Mouse (Mus musculus) MEL (cell line): ENCODE results near the gene Jarid2. TPM values are rescaled to one million over a fixed set of nuclear protein-coding genes. Genes with fewer than 3 reads are reported as not detected.

Source experiments
- DNase-seq: peaks from one replicate; pipeline ENCODE4 v3.0.0; 2011; ENCODE audit warnings: low read depth, low spot score
- H3K27ac ChIP-seq: 2 replicates; pipeline ENCODE4 v1.5.1; 2012; ENCODE audit warnings: low read depth, mild to moderate bottlenecking, control low read depth, low read length, moderate library complexity; ENCODE audit not compliant: control insufficient read depth
- H3K27me3 ChIP-seq, 2 experiments: fragments of 150-350 bp in 1 of 2; sonication (generic) in 1 of 2; 2 replicates each; pipeline ENCODE4 v1.6.1; 2012; ENCODE audit warnings: low read length in 2 of 2, mild to moderate bottlenecking in 2 of 2, improper control_type of control experiment in 1 of 2, moderate library complexity in 1 of 2; ENCODE audit not compliant: insufficient read depth in 2 of 2, control insufficient read depth in 1 of 2
- H3K36me3 ChIP-seq, 2 experiments: 2 replicates each; pipeline ENCODE4 v1.6.1; 2012 to 2014; ENCODE audit warnings: low read length in 2 of 2, improper control_type of control experiment in 1 of 2, inconsistent platforms in 1 of 2, mild to moderate bottlenecking in 1 of 2; ENCODE audit not compliant: insufficient read depth in 2 of 2, control insufficient read depth in 1 of 2
- H3K4me1 ChIP-seq, 2 experiments: fragments of 150-350 bp in 1 of 2; sonication (generic) in 1 of 2; 2 replicates each; pipeline ENCODE4 v1.6.1; 2012; ENCODE audit warnings: low read length in 2 of 2, improper control_type of control experiment in 1 of 2, mild to moderate bottlenecking in 1 of 2; ENCODE audit not compliant: insufficient read depth in 2 of 2, control insufficient read depth in 1 of 2
- H3K4me3 ChIP-seq, 2 experiments: fragments of 150-350 bp in 1 of 2; sonication (generic) in 1 of 2; 2 replicates each; pipeline ENCODE4 v1.5.1; 2012; ENCODE audit warnings: low read depth in 2 of 2, low read length in 2 of 2, mild to moderate bottlenecking in 2 of 2, moderate library complexity in 2 of 2, control low read depth in 1 of 2, improper control_type of control experiment in 1 of 2; ENCODE audit not compliant: control insufficient read depth in 1 of 2, insufficient read depth in 1 of 2
- H3K79me2 ChIP-seq: 2 replicates; pipeline ENCODE4 v1.6.1; 2012; ENCODE audit warnings: mild to moderate bottlenecking, low read length, moderate library complexity; ENCODE audit not compliant: control insufficient read depth, poor library complexity, insufficient read depth
- H3K9ac ChIP-seq: 2 replicates; pipeline ENCODE4 v1.6.1; 2012; ENCODE audit warnings: low read depth, mild to moderate bottlenecking, control low read depth, low read length, moderate library complexity; ENCODE audit not compliant: control insufficient read depth, poor library complexity, severe bottlenecking
- H3K9me3 ChIP-seq: fragments of 150-350 bp; sonication (generic); replicated peaks from 2 replicates; pipeline ENCODE4 v1.6.1; 2012; ENCODE audit warnings: mild to moderate bottlenecking, low read length, improper control_type of control experiment, moderate library complexity; ENCODE audit not compliant: insufficient read depth
- BHLHE40 ChIP-seq: IDR thresholded peaks from 2 replicates; pipeline ENCODE4 v1.6.1; 2012; ENCODE audit warnings: low read depth, mild to moderate bottlenecking, inconsistent platforms, low read length, improper control_type of control experiment, borderline replicate concordance
- CHD2 ChIP-seq: IDR thresholded peaks from 2 replicates; pipeline ENCODE4 v1.6.1; 2011; ENCODE audit warnings: low read length, improper control_type of control experiment
- E2F4 ChIP-seq: IDR thresholded peaks from 2 replicates; pipeline ENCODE4 v1.6.1; 2011; ENCODE audit warnings: low read depth, low read length, improper control_type of control experiment, borderline replicate concordance
- ELF1 ChIP-seq: IDR thresholded peaks from 2 replicates; pipeline ENCODE4 v1.6.1; 2014; ENCODE audit warnings: low read depth, mild to moderate bottlenecking, inconsistent platforms, low read length, improper control_type of control experiment, moderate library complexity
- EP300 ChIP-seq, 2 experiments: IDR thresholded peaks; 2 replicates each; pipeline ENCODE4 v1.6.1; 2011; ENCODE audit warnings: improper control_type of control experiment in 2 of 2, low read length in 2 of 2, low read depth in 1 of 2, mild to moderate bottlenecking in 1 of 2
- ETS1 ChIP-seq: IDR thresholded peaks from 2 replicates; pipeline ENCODE4 v1.6.1; 2012; ENCODE audit warnings: low read depth, mild to moderate bottlenecking, inconsistent platforms, low read length, improper control_type of control experiment, moderate library complexity
- GABPA ChIP-seq: IDR thresholded peaks from 2 replicates; pipeline ENCODE4 v1.6.1; 2012; ENCODE audit warnings: low read depth, mild to moderate bottlenecking, inconsistent platforms, low read length, improper control_type of control experiment, moderate library complexity
- GATA1 ChIP-seq: IDR thresholded peaks from 2 replicates; pipeline ENCODE4 v1.6.1; 2011; ENCODE audit warnings: low read depth, low read length, improper control_type of control experiment
- HCFC1 ChIP-seq: IDR thresholded peaks from 2 replicates; pipeline ENCODE4 v1.6.1; 2012; ENCODE audit warnings: low read depth, mild to moderate bottlenecking, inconsistent platforms, low read length, improper control_type of control experiment, moderate library complexity
- JUND ChIP-seq: IDR thresholded peaks from 2 replicates; pipeline ENCODE4 v1.6.1; 2011; ENCODE audit warnings: low read depth, mild to moderate bottlenecking, improper control_type of control experiment, low read length
- KAT2A ChIP-seq: conservative IDR thresholded peaks from 2 replicates; pipeline ENCODE4 v1.6.1; 2012; ENCODE audit warnings: low read depth, low read length, improper control_type of control experiment, inconsistent platforms
- MAFK ChIP-seq: IDR thresholded peaks from 2 replicates; pipeline ENCODE4 v1.6.1; 2011; ENCODE audit warnings: low read depth, mild to moderate bottlenecking, low read length, improper control_type of control experiment, borderline replicate concordance
- MAX ChIP-seq: IDR thresholded peaks from 2 replicates; pipeline ENCODE4 v1.6.1; 2011; ENCODE audit warnings: low read length, improper control_type of control experiment
- MAZ ChIP-seq: IDR thresholded peaks from 2 replicates; pipeline ENCODE4 v1.6.1; 2012; ENCODE audit warnings: low read depth, mild to moderate bottlenecking, inconsistent platforms, low read length, improper control_type of control experiment
- MEF2A ChIP-seq: IDR thresholded peaks from 2 replicates; pipeline ENCODE4 v1.6.1; 2014; ENCODE audit warnings: low read depth, mild to moderate bottlenecking, inconsistent platforms, low read length, improper control_type of control experiment; ENCODE audit not compliant: poor library complexity, insufficient replicate concordance, severe bottlenecking; ENCODE audit errors: extremely low read depth
- MXI1 ChIP-seq: IDR thresholded peaks from 2 replicates; pipeline ENCODE4 v1.6.1; 2011; ENCODE audit warnings: mild to moderate bottlenecking, low read depth, low read length, improper control_type of control experiment
- MYB ChIP-seq: IDR thresholded peaks from 2 replicates; pipeline ENCODE4 v1.6.1; 2011; ENCODE audit warnings: mild to moderate bottlenecking, low read depth, low read length, improper control_type of control experiment
- MYC ChIP-seq: IDR thresholded peaks from 2 replicates; pipeline ENCODE4 v1.6.1; 2011; ENCODE audit warnings: low read depth, mild to moderate bottlenecking, low read length, improper control_type of control experiment, moderate library complexity
- NELFE ChIP-seq: IDR thresholded peaks from 2 replicates; pipeline ENCODE4 v1.6.1; 2011; ENCODE audit warnings: low read depth, low read length, improper control_type of control experiment
- NRF1 ChIP-seq: IDR thresholded peaks from 2 replicates; pipeline ENCODE4 v1.6.1; 2014; ENCODE audit warnings: low read depth, mild to moderate bottlenecking, inconsistent platforms, low read length, improper control_type of control experiment, moderate library complexity; ENCODE audit not compliant: poor library complexity, insufficient read depth, severe bottlenecking
- POLR2A ChIP-seq, 2 experiments: IDR thresholded peaks; 2 replicates each; pipeline ENCODE4 v1.6.1; 2011 to 2012; ENCODE audit warnings: low read length in 2 of 2, mild to moderate bottlenecking in 2 of 2, control low read depth in 1 of 2, improper control_type of control experiment in 1 of 2, low read depth in 1 of 2, moderate library complexity in 1 of 2; ENCODE audit not compliant: control insufficient read depth in 1 of 2, insufficient read depth in 1 of 2, poor library complexity in 1 of 2
- POLR2AphosphoS2 ChIP-seq: IDR thresholded peaks from 2 replicates; pipeline ENCODE4 v1.6.1; 2011; ENCODE audit warnings: low read length, improper control_type of control experiment
- POLR2AphosphoS5 ChIP-seq: IDR thresholded peaks from 2 replicates; pipeline ENCODE4 v1.6.1; 2012; ENCODE audit warnings: low read depth, borderline replicate concordance, mild to moderate bottlenecking, inconsistent platforms, low read length, moderate library complexity, mixed read lengths
- RAD21 ChIP-seq: IDR thresholded peaks from 2 replicates; pipeline ENCODE4 v1.6.1; 2011; ENCODE audit warnings: mild to moderate bottlenecking, low read depth, low read length, improper control_type of control experiment
- RCOR1 ChIP-seq: IDR thresholded peaks from 2 replicates; pipeline ENCODE4 v1.6.1; 2012; ENCODE audit warnings: low read depth, mild to moderate bottlenecking, inconsistent platforms, low read length, improper control_type of control experiment
- SIN3A ChIP-seq: IDR thresholded peaks from 2 replicates; pipeline ENCODE4 v1.6.1; 2012; ENCODE audit warnings: low read length, improper control_type of control experiment, inconsistent platforms
- SMC3 ChIP-seq: IDR thresholded peaks from 2 replicates; pipeline ENCODE4 v1.6.1; 2011; ENCODE audit warnings: low read depth, low read length, improper control_type of control experiment
- TAL1 ChIP-seq: IDR thresholded peaks from 2 replicates; pipeline ENCODE4 v1.6.1; 2012; ENCODE audit warnings: mild to moderate bottlenecking, inconsistent platforms, low read length, moderate library complexity, mixed read lengths
- TBP ChIP-seq: IDR thresholded peaks from 2 replicates; pipeline ENCODE4 v1.8.0; 2011; ENCODE audit warnings: low read depth, low read length, improper control_type of control experiment
- TCF12 ChIP-seq: IDR thresholded peaks from 2 replicates; pipeline ENCODE4 v1.6.1; 2014; ENCODE audit warnings: low read depth, mild to moderate bottlenecking, inconsistent platforms, low read length, improper control_type of control experiment, moderate library complexity
- UBTF ChIP-seq: IDR thresholded peaks from 2 replicates; pipeline ENCODE4 v1.6.1; 2012; ENCODE audit warnings: low read depth, mild to moderate bottlenecking, inconsistent platforms, low read length, improper control_type of control experiment, moderate library complexity, borderline replicate concordance; ENCODE audit not compliant: insufficient read depth
- USF1 ChIP-seq: IDR thresholded peaks from 2 replicates; pipeline ENCODE4 v1.6.1; 2014; ENCODE audit warnings: low read depth, mild to moderate bottlenecking, inconsistent platforms, low read length, improper control_type of control experiment, moderate library complexity
- ZC3H11A ChIP-seq: IDR thresholded peaks from 2 replicates; pipeline ENCODE4 v1.6.1; 2012; ENCODE audit warnings: low read depth, mild to moderate bottlenecking, inconsistent platforms, low read length, improper control_type of control experiment
- ZKSCAN1 ChIP-seq: IDR thresholded peaks from 2 replicates; pipeline ENCODE4 v1.6.1; 2012; ENCODE audit warnings: low read depth, mild to moderate bottlenecking, inconsistent platforms, low read length, improper control_type of control experiment, moderate library complexity
- ZMIZ1 ChIP-seq: IDR thresholded peaks from 2 replicates; pipeline ENCODE4 v1.6.1; 2012; ENCODE audit warnings: low read depth, mild to moderate bottlenecking, inconsistent platforms, low read length, improper control_type of control experiment, moderate library complexity
- ZNF384 ChIP-seq: IDR thresholded peaks from 2 replicates; pipeline ENCODE4 v1.6.1; 2012; ENCODE audit warnings: low read depth, mild to moderate bottlenecking, inconsistent platforms, low read length, improper control_type of control experiment
- polyA plus RNA-seq, 2 experiments: library from polyadenylated mRNA; stranded (reverse) in 1 of 2; unstranded in 1 of 2; fragments of >175 nt in 1 of 2; fragments of >200 nt in 1 of 2; gene quantifications; 2 replicates each; pipeline versions ENCODE4 v1.2.1 to v1.2.4; 2012; ENCODE audit warnings: low replicate concordance in 2 of 2, low read depth in 1 of 2; ENCODE audit not compliant: insufficient read length in 2 of 2, insufficient read depth in 1 of 2, missing spikeins in 1 of 2
- total RNA-seq: library from RNA; depleted of rRNA; stranded (reverse); fragments of 300-350 nt; gene quantifications from 2 replicates; pipeline ENCODE4 v1.2.3, GENCODE M21; 2012

Jarid2 gene
- total and polyA plus RNA-seq, 3 experiments = 5.4 to 76.5 (median 21.2) TPM

DNA sequence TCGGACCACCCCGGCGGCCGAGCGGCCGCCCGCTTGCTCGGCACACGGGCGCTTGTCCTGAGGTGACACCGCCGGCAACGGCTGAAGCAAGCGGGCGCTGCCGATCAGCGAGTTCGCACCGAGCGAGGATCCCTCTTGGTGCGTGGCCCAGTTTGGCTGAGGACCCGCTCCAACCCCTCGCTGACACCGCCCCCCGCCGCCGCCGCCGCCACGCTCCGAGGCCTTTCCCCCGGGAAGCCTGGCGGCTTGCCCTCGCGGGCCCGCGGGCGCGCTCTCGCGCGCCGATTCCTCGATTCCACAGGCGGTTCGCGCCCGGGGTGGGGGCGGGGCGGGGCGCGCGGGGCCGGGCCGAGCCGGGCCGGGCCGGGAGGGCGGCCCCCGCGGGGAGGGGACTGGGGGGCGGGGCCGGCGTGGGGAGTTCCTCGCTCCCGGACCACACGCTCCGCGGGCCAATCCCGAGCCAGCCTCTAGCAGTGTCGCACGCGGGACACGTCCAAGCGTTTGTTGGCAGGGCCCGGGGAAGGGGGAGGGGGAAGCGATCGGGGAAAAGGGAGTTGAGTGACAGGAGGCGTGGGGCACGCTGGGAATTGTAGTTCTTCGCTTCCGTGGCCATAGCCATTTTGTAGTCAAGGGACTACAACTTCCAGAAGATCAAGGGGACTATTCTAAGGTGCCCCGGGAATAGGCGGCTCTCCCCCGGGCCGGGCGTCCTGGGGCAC lies 1.0 kb downstream of the Jarid2 start:
- H3K9ac ChIP-seq = peak overlapping the region; percentile 97
- peaks cover 0 to 10% of the 10 kb centered on the region in 2 experiments; a peak in 2 of 4 replicates for H3K36me3 ChIP-seq
- H3K4me1 ChIP-seq = peaks cover 3 to 5% of the 10 kb centered on the region in 2 experiments; a peak in 2 of 4 replicates
- H3K27ac ChIP-seq = peak overlapping the region; percentile 87
- peak; percentile 99 for DNase-seq
- peaks cover 25% of the 10 kb centered on the region for H3K79me2 ChIP-seq
- H3K4me3 ChIP-seq = peak overlapping the region; percentile 90 to 92
- H3K9me3 ChIP-seq = no peaks in the 10 kb centered on the region
- no peaks in the 10 kb centered on the region for H3K27me3 ChIP-seq
- TF ChIP-seq GABPA (no peak), MAFK (no peak), ELF1 (peak; percentile 70), BHLHE40 (no peak), POLR2AphosphoS5 (no peak), NELFE (peak; percentile 51), ETS1 (0 out of 2 replicates have a peak, but pooled peaks have one; percentile 24), ZKSCAN1 (no peak), CHD2 (peak; percentile 63; the same call in 1 of the 2 replicates), MYB (no peak), MAX (peak; percentile 45), E2F4 (no peak), POLR2AphosphoS2 (0 out of 2 replicates have a peak, but pooled peaks have one; percentile 33), ZC3H11A (no peak), ZMIZ1 (0 out of 2 replicates have a peak, but pooled peaks have one; percentile 47), EP300 (IDR thresholded peaks at IDR 0.05; ENCODE audit: low read depth in 1 of 2, low read length in 2 of 2) (no peak), SIN3A (peak; percentile 60), TBP (no peak), USF1 (peak; percentile 25; the same call in 1 of the 2 replicates), MAZ (peak; percentile 94), RAD21 (no peak), TCF12 (peak; percentile 24; the same call in 1 of the 2 replicates), MEF2A (no peak), MYC (no peak), GATA1 (no peak), POLR2A (IDR thresholded peaks at IDR 0.05; ENCODE audit: control insufficient read depth in 1 of 2, insufficient read depth in 1 of 2, low read depth in 1 of 2, low read length in 2 of 2, poor library complexity in 1 of 2) (peak; percentile 49 to 64; a peak in 2 of 4 replicates), UBTF (no peak), KAT2A (peak; percentile 74; the same call in 1 of the 2 replicates), MXI1 (peak; percentile 52), HCFC1 (peak; percentile 95), ZNF384 (no peak), NRF1 (no peak), JUND (no peak), SMC3 (no peak), RCOR1 (no peak), TAL1 (no peak)
